Mouse (Mus musculus): ENCODE results near the gene Fam187b.

The Fam187b gene

GRCm38 (mm10) chr7:31008889-31009288 lies 35.3 kb downstream of the Fam187b start:
- DNase-seq (ENCODE audit: low spot score): no peak

GRCm38 (mm10) chr7:31012971-31013370 lies 39.4 kb downstream of the Fam187b start:
- DNase-seq (ENCODE audit: low spot score): no peak

- peak; percentile 73 for DNase-seq (ENCODE audit: low spot score)
These were observed 43.7 kb downstream of the Fam187b start for GRCm38 (mm10) chr7:31017104-31017901.

GRCm38 (mm10) chr7:31028609-31029008 lies 55.0 kb downstream of the Fam187b start:
- no peak for DNase-seq (ENCODE audit: low spot score)

GRCm38 (mm10) chr7:31030717-31031116 lies 57.1 kb downstream of the Fam187b start:
- no peak for DNase-seq (ENCODE audit: low spot score)

GRCm38 (mm10) chr7:31031731-31032130 lies 58.1 kb downstream of the Fam187b start:
- DNase-seq (ENCODE audit: low spot score): no peak

- DNase-seq (ENCODE audit: low spot score): no peak
These were observed 60.0 kb downstream of the Fam187b start for GRCm38 (mm10) chr7:31033409-31034165.

GRCm38 (mm10) chr7:31034789-31035188 lies 61.2 kb downstream of the Fam187b start:
- no peak for DNase-seq (ENCODE audit: low spot score)

- no peak for DNase-seq (ENCODE audit: low spot score)
These were observed 61.7 kb downstream of the Fam187b start for GRCm38 (mm10) chr7:31035291-31035690.

- DNase-seq (ENCODE audit: low spot score): no peak
These were observed 63.3 kb downstream of the Fam187b start for GRCm38 (mm10) chr7:31036917-31037316.

GRCm38 (mm10) chr7:31037675-31038074 lies 64.1 kb downstream of the Fam187b start:
- DNase-seq (ENCODE audit: low spot score): no peak

GRCm38 (mm10) chr7:31039011-31039410 lies 65.4 kb downstream of the Fam187b start:
- no peak for DNase-seq (ENCODE audit: low spot score)

Data from left cerebral cortex, adult 11 months (tissue).